Mouse (Mus musculus) kidney, adult 11 months (tissue): Measurements from ENCODE around the gene Vmn1r128.
"Not testable (repeated sequence)": the region's sequence is repeated elsewhere in the genome, so short reads cannot be mapped to it uniquely, and the experiment has no call there.

Experiments
- DNase-seq: peaks from one replicate; pipeline ENCODE4 v3.0.0; 2022

Gene Vmn1r128

GRCm38 (mm10) chr7:21349073-21349472, at the start of gene Vmn1r128:
Vmn1r128 (plus strand) TSS chr7:21349373.
- not testable (repeated sequence) for DNase-seq

GRCm38 (mm10) chr7:21301367-21301766, 47.8 kb upstream of the Vmn1r128 start, which contains the start of gene Vmn1r126:
Vmn1r126 (minus strand) TSS chr7:21301467.
- DNase-seq: not testable (repeated sequence)

GRCm38 (mm10) chr7:21319761-21320160, 29.4 kb upstream of the Vmn1r128 start, which contains the start of gene Vmn1r127:
Vmn1r127 (minus strand) TSS chr7:21319861.
- not testable (repeated sequence) for DNase-seq

- DNase-seq: not testable (repeated sequence)
Measured at GRCm38 (mm10) chr7:21361191-21361590, 12.0 kb downstream of the Vmn1r128 start, which contains the start of gene Vmn1r129. Vmn1r129 (minus strand) TSS chr7:21361291.
